In the genomic region with DNA sequence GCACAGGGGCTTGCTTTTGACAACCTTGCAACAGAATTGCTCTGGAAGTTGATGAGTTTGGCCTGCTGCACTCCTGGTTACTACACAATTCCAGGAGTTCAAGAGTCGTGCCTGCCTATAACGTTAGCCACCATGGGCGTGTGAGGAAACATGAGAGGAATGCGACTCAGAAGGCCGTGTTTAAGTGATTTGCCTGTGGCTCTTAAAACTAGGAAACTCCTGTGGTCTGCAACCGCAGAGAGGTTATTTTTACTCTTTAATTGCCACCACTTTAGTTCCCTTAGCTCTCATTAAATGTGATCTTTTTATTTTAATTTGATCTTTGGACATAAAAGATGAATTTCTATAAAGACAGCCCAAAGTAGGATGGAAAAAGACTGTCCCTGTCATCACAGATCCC, we compare ENCODE assay signal across 18 mouse cellular contexts.
A peak's percentile ranks its signal among the peaks of the same experiment; 100 is the strongest.
DNase-seq lines count a peak whose midpoint lies in the region; ATAC-seq lines count a peak whose summit lies in the region.
"Had no signal": no experiment of that assay in that cellular context is flagged by ENCODE, and none has a peak within 500 bp of the region (broad histone marks: within the 10 kb centered on the region; RNA-seq: fewer than 3 reads in every experiment).

No protein-coding gene starts in this region.

- H3K27me3 ChIP-seq in heart, embryonic 10.5 days (ENCODE audit: insufficient read depth, poor library complexity, severe bottlenecking), result no peaks in the 10 kb centered on the region
- no peaks in the 10 kb centered on the region for H3K27me3 ChIP-seq in heart, embryonic 16.5 days (ENCODE audit: control insufficient read depth, insufficient read depth, low read length)
- H3K27me3 ChIP-seq in limb, embryonic 13.5 days, result 0 out of 2 replicates have a peak, but pooled peaks cover 7% of the 10 kb centered on the region
- H3K27me3 ChIP-seq: hindbrain, embryonic 12.5 days; kidney, embryonic 15.5 days; stomach, embryonic 15.5 days had no signal

- no peak for DNase-seq in heart, embryonic 10.5 days (ENCODE audit: low spot score)
- no peak for DNase-seq in heart, postnatal 36 days
- no peak for DNase-seq in heart, adult 18-20 months
- no peak for DNase-seq in adipocyte (ENCODE audit: low spot score)
- no peak for DNase-seq in embryo, embryonic 9.5 days (ENCODE audit: extremely low spot score)
- DNase-seq: adrenal gland, postnatal 25 days; gastrocnemius, postnatal 25 days; heart, postnatal 10 days; kidney, adult 11 months; kidney, postnatal 4 days; thymus, postnatal 25 days had no signal

- no peak overlapping the region for H3K9ac ChIP-seq in heart, embryonic 16.5 days (ENCODE audit: low read length)
- no peak overlapping the region for H3K9ac ChIP-seq in limb, embryonic 13.5 days
- H3K9ac ChIP-seq: hindbrain, embryonic 12.5 days; kidney, embryonic 15.5 days; stomach, embryonic 15.5 days had no signal

- H3K4me3 ChIP-seq in heart, embryonic 10.5 days, result no peak overlapping the region
- no peak overlapping the region for H3K4me3 ChIP-seq in heart, embryonic 16.5 days (ENCODE audit: low read length)
- H3K4me3 ChIP-seq in limb, embryonic 13.5 days, result no peak overlapping the region
- H3K4me3 ChIP-seq: hindbrain, embryonic 12.5 days; kidney, embryonic 15.5 days; stomach, embryonic 15.5 days had no signal

- H3K36me3 ChIP-seq in heart, embryonic 10.5 days, result 0 out of 2 replicates have a peak, but pooled peaks cover 3% of the 10 kb centered on the region
- no peaks in the 10 kb centered on the region for H3K36me3 ChIP-seq in heart, embryonic 16.5 days (ENCODE audit: control insufficient read depth, insufficient read depth)
- peaks cover 3% of the 10 kb centered on the region; the same call in 1 of the 2 replicates for H3K36me3 ChIP-seq in limb, embryonic 13.5 days
- H3K36me3 ChIP-seq: hindbrain, embryonic 12.5 days; stomach, embryonic 15.5 days had no signal

- H3K9me3 ChIP-seq in heart, embryonic 10.5 days, result no peaks in the 10 kb centered on the region
- H3K9me3 ChIP-seq in heart, embryonic 16.5 days (replicated peaks; ENCODE audit: control insufficient read depth, low read length), result no peaks in the 10 kb centered on the region
- H3K9me3 ChIP-seq in limb, embryonic 13.5 days, result no peaks in the 10 kb centered on the region
- H3K9me3 ChIP-seq: hindbrain, embryonic 12.5 days; kidney, embryonic 15.5 days; stomach, embryonic 15.5 days had no signal

- no peak overlapping the region for H3K4me2 ChIP-seq in heart, embryonic 16.5 days (ENCODE audit: low read depth, low read length)
- no peak overlapping the region for H3K4me2 ChIP-seq in limb, embryonic 13.5 days (replicated peaks)
- H3K4me2 ChIP-seq: hindbrain, embryonic 12.5 days; kidney, embryonic 15.5 days; midbrain, embryonic 11.5 days; stomach, embryonic 15.5 days had no signal

- peak overlapping the region; percentile 47 for H3K27ac ChIP-seq in heart, embryonic 10.5 days
- H3K27ac ChIP-seq in heart, embryonic 16.5 days (ENCODE audit: low read length), result peak overlapping the region; percentile 55
- no peak overlapping the region for H3K27ac ChIP-seq in limb, embryonic 13.5 days
- H3K27ac ChIP-seq: hindbrain, embryonic 12.5 days; kidney, embryonic 15.5 days; stomach, embryonic 15.5 days had no signal

- no peak for ATAC-seq in heart, embryonic 16.5 days (replicated peaks; ENCODE audit: extremely low read depth, insufficient read depth, low FRiP score)
- 0 out of 2 replicates have a peak, but pooled peaks have one; percentile 28 for ATAC-seq in limb, embryonic 13.5 days (ENCODE audit: low FRiP score, low read depth)
- ATAC-seq: lung, postnatal 0 days had no signal

- intact Hi-C loops in heart, postnatal 36 days (cut with DNase I), result no loop called here

- 34% methylated on average over 6 of the region's 6 CpGs for WGBS in heart, embryonic 10.5 days
- WGBS in heart, embryonic 16.5 days, result 34% methylated on average over 6 of the region's 6 CpGs
- WGBS in limb, embryonic 13.5 days, result 12% methylated on average over 6 of the region's 6 CpGs

- peaks cover 8% of the 10 kb centered on the region for H3K4me1 ChIP-seq in heart, embryonic 10.5 days
- H3K4me1 ChIP-seq in heart, embryonic 16.5 days (ENCODE audit: control insufficient read depth, insufficient read depth, low read length), result peaks cover 11% of the 10 kb centered on the region; the same call in 1 of the 2 replicates
- H3K4me1 ChIP-seq in limb, embryonic 13.5 days, result peaks cover 11% of the 10 kb centered on the region; the same call in 1 of the 2 replicates
- H3K4me1 ChIP-seq: hindbrain, embryonic 12.5 days; kidney, embryonic 15.5 days; stomach, embryonic 15.5 days had no signal
